Mouse (Mus musculus): ENCODE data around the gene Cmtm6. TPM values are rescaled to one million over a fixed set of nuclear protein-coding genes. Genes with fewer than 3 reads are reported as not detected.
"Not testable (repeated sequence)": the region's sequence is repeated elsewhere in the genome, so short reads cannot be mapped to it uniquely, and the experiment has no call there.

Cmtm6 gene
- polyA plus RNA-seq, 1 experiment from 2014 or later: 56.7 TPM

DNA sequence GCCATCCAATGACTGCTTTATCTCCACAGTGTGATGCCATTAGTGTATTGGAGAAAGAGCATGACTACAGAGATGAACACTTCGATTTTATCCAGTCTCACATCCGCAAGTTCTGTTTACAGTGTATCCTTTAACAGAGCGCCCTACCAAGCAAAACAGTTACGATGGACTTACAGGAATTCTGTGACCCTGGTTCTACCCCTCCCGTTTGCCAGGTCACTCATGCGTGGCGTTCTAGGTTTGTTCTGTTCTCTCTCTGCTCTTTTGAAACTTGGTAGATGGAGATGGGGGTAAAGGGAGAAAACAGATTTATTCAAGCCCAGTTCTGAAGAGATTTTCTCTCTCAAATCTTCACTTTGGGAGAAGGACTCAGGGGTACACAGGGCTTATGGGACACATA lies 17.4 kb upstream of the Cmtm6 start:
- Histone ChIP-seq H3K36me3 (ENCODE audit: control insufficient read depth, insufficient read depth, low read length) (peaks cover 44% of the 10 kb centered on the region), H3K9me3 (ENCODE audit: control insufficient read depth, low read depth, low read length) (no peaks in the 10 kb centered on the region), H3K27ac (ENCODE audit: low read length) (no peak overlapping the region), H3K4me3 (ENCODE audit: low read depth, low read length) (no peak overlapping the region), H3K9ac (replicated peaks; ENCODE audit: low read depth, low read length) (no peak overlapping the region), H3K4me1 (ENCODE audit: control insufficient read depth, insufficient read depth, low read length) (no peaks in the 10 kb centered on the region), H3K4me2 (replicated peaks; ENCODE audit: low read depth, low read length) (no peak overlapping the region), H3K27me3 (ENCODE audit: control insufficient read depth, insufficient read depth, low read length) (no peaks in the 10 kb centered on the region)
- no peak for ATAC-seq (ENCODE audit: insufficient number of reproducible peaks, insufficient read depth, low FRiP score, low read depth)
- WGBS: 90% methylated on average over 7 of the region's 7 CpGs

DNA sequence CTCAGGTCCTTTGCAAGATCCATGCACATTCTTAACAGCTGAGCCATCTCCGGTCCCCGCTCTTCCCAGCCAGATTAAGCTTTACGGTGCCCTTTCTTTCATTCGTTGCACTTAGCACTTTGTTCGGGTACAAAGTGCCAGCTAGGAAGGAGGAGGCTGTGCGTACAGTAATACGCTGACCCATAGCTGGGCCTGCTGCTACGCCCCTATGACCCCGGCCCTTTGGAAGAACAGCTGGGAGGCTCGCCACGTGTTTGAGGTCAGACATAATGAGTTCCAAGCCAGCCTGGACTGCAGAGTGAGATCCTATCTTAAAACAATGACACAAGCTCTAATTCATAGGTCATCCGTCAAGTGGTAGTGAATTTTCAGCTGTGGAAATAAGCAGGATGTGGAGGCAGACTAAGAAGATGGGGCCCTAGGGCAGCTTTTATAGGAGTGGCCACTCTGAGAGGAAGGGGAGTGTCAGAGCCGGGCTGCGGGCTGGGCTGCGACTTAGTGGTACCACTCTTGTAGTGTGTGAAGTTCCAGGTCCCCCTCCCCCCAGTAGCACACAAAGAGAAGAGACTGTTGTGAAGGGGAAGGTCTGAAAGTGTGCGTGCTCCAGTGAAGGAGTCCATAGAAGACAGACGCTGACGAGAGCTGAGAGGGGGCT lies 14.1 kb upstream of the Cmtm6 start:
- H3K36me3 ChIP-seq (ENCODE audit: control insufficient read depth, insufficient read depth, low read length): peaks cover 55% of the 10 kb centered on the region
- no peaks in the 10 kb centered on the region for H3K27me3 ChIP-seq (ENCODE audit: control insufficient read depth, insufficient read depth, low read length)
- no peaks in the 10 kb centered on the region for H3K4me1 ChIP-seq (ENCODE audit: control insufficient read depth, insufficient read depth, low read length)
- no peaks in the 10 kb centered on the region for H3K9me3 ChIP-seq (ENCODE audit: control insufficient read depth, low read depth, low read length)
- H3K9ac ChIP-seq (replicated peaks; ENCODE audit: low read depth, low read length): no peak overlapping the region
- H3K4me2 ChIP-seq (replicated peaks; ENCODE audit: low read depth, low read length): no peak overlapping the region
- 57% methylated on average over 18 of the region's 18 CpGs for WGBS
- no peak for ATAC-seq (ENCODE audit: insufficient number of reproducible peaks, insufficient read depth, low FRiP score, low read depth)
- no peak overlapping the region for H3K27ac ChIP-seq (ENCODE audit: low read length)
- H3K4me3 ChIP-seq (ENCODE audit: low read depth, low read length): no peak overlapping the region

DNA sequence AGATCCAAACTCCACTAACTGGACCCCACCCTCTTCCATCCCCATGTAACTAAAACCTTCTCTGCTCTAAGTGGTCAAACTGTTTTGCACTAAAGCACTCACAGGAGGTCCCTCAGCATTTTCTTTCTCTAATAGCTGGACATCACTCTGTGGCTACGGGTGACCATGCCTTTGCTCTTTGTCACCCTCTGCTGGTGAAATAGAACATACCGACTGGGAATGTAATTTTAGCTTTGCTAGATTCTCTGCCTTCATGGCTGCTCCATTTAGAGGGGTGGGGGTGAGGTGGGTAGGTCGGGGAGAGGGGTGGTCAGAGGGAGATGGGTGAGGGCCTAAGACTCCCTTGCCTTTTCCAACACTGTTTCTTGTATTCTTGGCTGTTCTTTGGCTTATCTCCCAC lies 3.6 kb upstream of the Cmtm6 start:
- Histone ChIP-seq H3K4me3 (ENCODE audit: low read depth, low read length) (no peak overlapping the region), H3K9ac (replicated peaks; ENCODE audit: low read depth, low read length) (no peak overlapping the region), H3K9me3 (ENCODE audit: control insufficient read depth, low read depth, low read length) (no peaks in the 10 kb centered on the region), H3K4me2 (replicated peaks; ENCODE audit: low read depth, low read length) (no peak overlapping the region), H3K27ac (ENCODE audit: low read length) (no peak overlapping the region), H3K4me1 (ENCODE audit: control insufficient read depth, insufficient read depth, low read length) (peaks cover 8% of the 10 kb centered on the region), H3K36me3 (ENCODE audit: control insufficient read depth, insufficient read depth, low read length) (peaks cover 18% of the 10 kb centered on the region; the same call in 1 of the 2 replicates), H3K27me3 (ENCODE audit: control insufficient read depth, insufficient read depth, low read length) (no peaks in the 10 kb centered on the region)
- 0% methylated on average over 3 of the region's 3 CpGs for WGBS
- ATAC-seq (ENCODE audit: insufficient number of reproducible peaks, insufficient read depth, low FRiP score, low read depth): no peak

DNA sequence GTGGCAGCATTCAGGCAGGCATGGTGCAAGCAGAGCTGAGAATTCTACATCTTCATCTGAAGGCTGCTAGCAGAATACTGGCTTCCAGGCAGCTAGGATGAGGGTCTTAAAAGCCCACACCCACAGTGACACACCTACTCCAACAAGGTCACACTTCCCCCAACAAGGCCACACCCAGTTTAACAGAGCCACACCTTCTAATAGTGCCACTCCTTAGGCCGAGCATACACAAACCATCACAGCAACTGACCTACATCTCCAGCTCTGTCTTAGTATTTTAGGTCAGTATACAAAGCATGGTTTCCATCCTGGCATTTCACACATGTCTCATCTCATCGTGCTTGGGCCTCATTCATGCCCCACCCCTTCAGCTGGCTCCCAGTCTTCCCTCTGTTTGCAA lies 2.5 kb upstream of the Cmtm6 start:
- not testable (repeated sequence) for H3K4me2 ChIP-seq (replicated peaks; ENCODE audit: low read depth, low read length); H3K27ac ChIP-seq (ENCODE audit: low read length); H3K9me3 ChIP-seq (ENCODE audit: control insufficient read depth, low read depth, low read length); H3K27me3 ChIP-seq (ENCODE audit: control insufficient read depth, insufficient read depth, low read length); ATAC-seq (ENCODE audit: insufficient number of reproducible peaks, insufficient read depth, low FRiP score, low read depth); H3K4me3 ChIP-seq (ENCODE audit: low read depth, low read length); H3K9ac ChIP-seq (replicated peaks; ENCODE audit: low read depth, low read length)
- 40% methylated on average over 2 of the region's 2 CpGs for WGBS
- H3K4me1 ChIP-seq (ENCODE audit: control insufficient read depth, insufficient read depth, low read length): peaks cover 15% of the 10 kb centered on the region
- H3K36me3 ChIP-seq (ENCODE audit: control insufficient read depth, insufficient read depth, low read length): peaks cover 12% of the 10 kb centered on the region; the same call in 1 of the 2 replicates

DNA sequence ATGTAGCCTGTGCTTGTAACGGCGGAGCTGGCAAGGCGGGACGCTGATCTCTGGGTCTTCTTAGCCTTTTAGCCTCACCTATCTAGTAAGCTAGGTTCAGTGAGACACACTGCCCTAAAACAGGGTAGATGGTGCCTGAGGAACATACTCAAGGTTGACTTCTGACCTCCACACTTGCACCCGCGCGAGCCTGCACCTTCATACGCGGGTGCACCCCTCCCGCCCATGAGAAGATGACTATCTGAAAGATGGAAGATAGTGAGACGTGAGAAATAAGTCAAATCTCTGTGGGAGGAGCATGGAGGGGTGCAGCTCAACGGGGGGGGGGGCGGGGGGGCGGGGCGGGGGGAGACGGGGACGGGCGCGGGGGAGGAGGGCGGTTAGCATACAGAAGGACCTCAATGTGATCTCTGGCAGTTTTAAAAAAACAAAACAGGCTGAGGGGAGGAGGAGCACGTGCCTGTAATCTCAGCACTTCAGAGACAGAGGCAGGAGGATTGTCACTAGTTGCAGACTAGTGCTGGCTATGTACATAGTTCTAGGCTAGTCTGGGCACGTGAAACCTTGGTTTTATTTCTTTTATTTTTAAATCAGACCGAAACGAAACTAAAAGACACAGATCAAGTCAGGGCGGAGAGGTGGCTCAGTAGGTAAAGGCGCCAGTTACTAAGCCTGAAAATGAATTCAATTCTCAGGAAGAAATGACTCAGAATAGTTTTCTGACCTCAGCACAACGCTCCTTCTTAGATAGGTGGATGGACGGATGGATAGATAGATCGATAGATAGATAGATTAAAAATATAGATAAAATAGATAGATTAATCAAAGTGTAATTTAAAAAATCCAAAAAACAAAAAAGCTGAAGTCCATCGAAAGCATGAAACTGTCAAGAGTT lies 758 bp upstream of the Cmtm6 start:
- Histone ChIP-seq H3K4me3 (ENCODE audit: low read depth, low read length) (peak overlapping the region; percentile 72), H3K27me3 (ENCODE audit: control insufficient read depth, insufficient read depth, low read length) (no peaks in the 10 kb centered on the region), H3K27ac (ENCODE audit: low read length) (no peak overlapping the region; the same call in 1 of the 2 replicates), H3K36me3 (ENCODE audit: control insufficient read depth, insufficient read depth, low read length) (no peaks in the 10 kb centered on the region), H3K4me1 (ENCODE audit: control insufficient read depth, insufficient read depth, low read length) (peaks cover 15% of the 10 kb centered on the region), H3K4me2 (replicated peaks; ENCODE audit: low read depth, low read length) (peak overlapping the region; percentile 46), H3K9me3 (ENCODE audit: control insufficient read depth, low read depth, low read length) (no peaks in the 10 kb centered on the region), H3K9ac (replicated peaks; ENCODE audit: low read depth, low read length) (no peak overlapping the region)
- no peak for ATAC-seq (ENCODE audit: insufficient number of reproducible peaks, insufficient read depth, low FRiP score, low read depth)
- WGBS: 28% methylated on average over 27 of the region's 30 CpGs

DNA sequence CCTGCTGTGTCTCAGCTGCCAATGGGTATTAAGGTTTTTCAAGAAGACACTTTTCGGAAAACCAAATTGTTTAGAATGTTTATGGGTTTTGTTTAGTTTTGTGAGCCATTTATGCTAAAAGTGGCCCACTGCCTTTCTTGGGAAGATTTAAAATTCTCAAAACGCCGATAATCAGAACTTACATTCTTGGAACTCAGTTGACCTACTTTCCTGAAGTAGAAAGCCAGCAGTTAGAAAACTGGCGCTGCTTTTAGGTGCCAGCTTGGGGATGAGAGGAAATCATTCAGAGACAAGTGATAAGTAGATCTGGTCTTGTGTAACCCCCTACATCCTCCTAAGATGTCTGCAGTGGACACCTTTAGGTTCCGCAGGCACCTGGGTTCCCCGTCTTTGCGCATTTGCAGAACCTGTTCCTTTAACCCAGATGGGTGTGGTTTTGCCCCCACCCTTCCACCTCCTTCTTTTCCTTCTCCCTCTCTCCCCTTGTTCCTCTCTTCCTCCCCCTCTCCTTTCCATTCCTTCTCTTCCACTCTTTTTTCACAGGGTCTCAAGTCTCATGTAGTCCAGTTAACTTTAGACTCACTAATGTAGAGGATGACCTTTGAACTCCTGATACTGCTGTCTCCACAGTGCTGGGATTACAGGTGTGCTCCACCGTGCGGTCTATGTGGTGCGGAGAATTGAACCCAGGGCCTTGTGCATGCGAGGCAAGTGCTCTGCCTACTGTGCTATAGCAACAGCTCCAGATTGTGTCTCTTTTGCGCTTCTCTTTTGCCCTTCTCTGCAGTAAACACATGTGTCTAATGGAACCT lies 1.2 kb downstream of the Cmtm6 start:
- Histone ChIP-seq H3K4me3 (ENCODE audit: low read depth, low read length) (peak overlapping the region; percentile 72), H3K27ac (ENCODE audit: low read length) (no peak overlapping the region), H3K4me1 (ENCODE audit: control insufficient read depth, insufficient read depth, low read length) (peaks cover 19% of the 10 kb centered on the region), H3K27me3 (ENCODE audit: control insufficient read depth, insufficient read depth, low read length) (no peaks in the 10 kb centered on the region), H3K9me3 (ENCODE audit: control insufficient read depth, low read depth, low read length) (no peaks in the 10 kb centered on the region), H3K4me2 (replicated peaks; ENCODE audit: low read depth, low read length) (peak overlapping the region; percentile 46), H3K9ac (replicated peaks; ENCODE audit: low read depth, low read length) (peak overlapping the region; percentile 75; the same call in 1 of the 2 replicates), H3K36me3 (ENCODE audit: control insufficient read depth, insufficient read depth, low read length) (no peaks in the 10 kb centered on the region)
- no peak for ATAC-seq (ENCODE audit: insufficient number of reproducible peaks, insufficient read depth, low FRiP score, low read depth)
- 57% methylated on average over 12 of the region's 12 CpGs for WGBS

DNA sequence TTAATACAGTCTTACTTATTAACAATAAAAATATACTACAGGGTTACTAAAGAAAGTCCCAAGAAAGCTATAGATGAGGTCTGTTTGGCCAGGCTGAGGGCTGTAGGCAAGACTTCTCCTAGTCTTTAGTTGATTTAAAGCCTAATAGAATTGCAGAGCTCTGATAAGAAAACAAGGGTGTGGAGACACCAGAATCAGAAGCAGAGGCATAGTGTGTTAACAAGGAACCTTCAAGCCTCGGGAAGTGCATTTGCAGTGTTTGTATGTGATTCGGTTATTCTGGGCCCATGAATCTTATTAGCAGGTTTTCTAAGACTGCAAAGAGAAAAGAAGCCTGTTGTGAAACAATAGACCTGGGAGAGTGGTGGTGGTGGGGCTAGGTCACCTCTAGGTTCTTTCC lies 2.3 kb downstream of the Cmtm6 start:
- Histone ChIP-seq H3K27ac (ENCODE audit: low read length) (no peak overlapping the region), H3K4me2 (replicated peaks; ENCODE audit: low read depth, low read length) (no peak overlapping the region), H3K4me1 (ENCODE audit: control insufficient read depth, insufficient read depth, low read length) (peaks cover 19% of the 10 kb centered on the region), H3K36me3 (ENCODE audit: control insufficient read depth, insufficient read depth, low read length) (no peaks in the 10 kb centered on the region; the same call in 1 of the 2 replicates), H3K9me3 (ENCODE audit: control insufficient read depth, low read depth, low read length) (no peaks in the 10 kb centered on the region), H3K27me3 (ENCODE audit: control insufficient read depth, insufficient read depth, low read length) (no peaks in the 10 kb centered on the region), H3K9ac (replicated peaks; ENCODE audit: low read depth, low read length) (no peak overlapping the region), H3K4me3 (ENCODE audit: low read depth, low read length) (no peak overlapping the region)
- no peak for ATAC-seq (ENCODE audit: insufficient number of reproducible peaks, insufficient read depth, low FRiP score, low read depth)
- 57% methylated on average over 2 of the region's 2 CpGs for WGBS

DNA sequence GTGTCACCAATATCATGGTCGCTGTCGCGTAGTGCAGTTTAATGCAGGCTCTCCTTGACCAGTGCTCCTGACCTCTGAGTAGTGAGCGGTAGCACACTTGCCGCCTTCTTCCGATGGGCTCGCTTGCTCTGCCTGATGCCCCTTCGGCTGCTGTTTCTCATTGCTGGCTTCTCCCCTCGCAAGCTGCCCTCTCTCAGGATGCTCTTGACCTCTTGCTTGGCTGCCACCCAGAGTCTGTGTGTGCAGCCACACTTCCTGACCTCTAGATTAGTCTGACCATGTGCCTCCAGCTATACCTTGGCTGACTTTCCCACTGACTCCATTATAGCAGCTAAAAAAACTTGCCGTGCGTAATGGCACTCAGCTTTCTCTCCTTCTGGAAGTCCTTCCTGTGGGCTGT lies 5.5 kb downstream of the Cmtm6 start:
- Histone ChIP-seq H3K9me3 (ENCODE audit: control insufficient read depth, low read depth, low read length) (no peaks in the 10 kb centered on the region), H3K4me3 (ENCODE audit: low read depth, low read length) (no peak overlapping the region), H3K27ac (ENCODE audit: low read length) (no peak overlapping the region), H3K4me1 (ENCODE audit: control insufficient read depth, insufficient read depth, low read length) (peaks cover 16% of the 10 kb centered on the region), H3K27me3 (ENCODE audit: control insufficient read depth, insufficient read depth, low read length) (no peaks in the 10 kb centered on the region), H3K9ac (replicated peaks; ENCODE audit: low read depth, low read length) (no peak overlapping the region), H3K36me3 (ENCODE audit: control insufficient read depth, insufficient read depth, low read length) (no peaks in the 10 kb centered on the region; the same call in 1 of the 2 replicates), H3K4me2 (replicated peaks; ENCODE audit: low read depth, low read length) (no peak overlapping the region)
- WGBS: 75% methylated on average over 11 of the region's 11 CpGs
- no peak for ATAC-seq (ENCODE audit: insufficient number of reproducible peaks, insufficient read depth, low FRiP score, low read depth)

Measured in stomach, embryonic 14.5 days (tissue).